Mouse (Mus musculus): ENCODE measurements at regions not wholly inside any gene's neighbourhood (a gene's known extent, or its start where the extent isn't known, plus 50 kb on each side); places are given as distances from the start of the nearest gene placed in this dataset.

GRCm38 (mm10) chr5:111918888-111919287 is 185.2 kb downstream of the Gm26897 start:
- Histone ChIP-seq H3K36me3 (ENCODE audit: control insufficient read depth, insufficient read depth, low read length) (no peaks in the 10 kb centered on the region), H3K27me3 (ENCODE audit: control insufficient read depth, insufficient read depth, low read length) (peaks cover 14% of the 10 kb centered on the region), H3K9ac (ENCODE audit: low read depth, low read length, severe bottlenecking) (no peak overlapping the region), H3K4me3 (replicated peaks; ENCODE audit: low read length) (no peak overlapping the region), H3K4me1 (ENCODE audit: control insufficient read depth, insufficient read depth, low read length) (peaks cover 18% of the 10 kb centered on the region), H3K9me3 (ENCODE audit: control insufficient read depth, low read length) (no peaks in the 10 kb centered on the region), H3K27ac (replicated peaks; ENCODE audit: low read depth, low read length) (no peak overlapping the region), H3K4me2 (replicated peaks; ENCODE audit: low read depth, low read length, severe bottlenecking) (no peak overlapping the region)
- WGBS = 19% methylated on average over 14 of the region's 14 CpGs
- TF ChIP-seq POLR2A (IDR thresholded peaks at IDR 0.05; ENCODE audit: borderline replicate concordance, extremely low read depth, insufficient read depth, insufficient read length) = no peak
- ATAC-seq (ENCODE audit: low FRiP score, low read depth) (no peak), DNase-seq (ENCODE audit: low spot score) (no peak)

DNA sequence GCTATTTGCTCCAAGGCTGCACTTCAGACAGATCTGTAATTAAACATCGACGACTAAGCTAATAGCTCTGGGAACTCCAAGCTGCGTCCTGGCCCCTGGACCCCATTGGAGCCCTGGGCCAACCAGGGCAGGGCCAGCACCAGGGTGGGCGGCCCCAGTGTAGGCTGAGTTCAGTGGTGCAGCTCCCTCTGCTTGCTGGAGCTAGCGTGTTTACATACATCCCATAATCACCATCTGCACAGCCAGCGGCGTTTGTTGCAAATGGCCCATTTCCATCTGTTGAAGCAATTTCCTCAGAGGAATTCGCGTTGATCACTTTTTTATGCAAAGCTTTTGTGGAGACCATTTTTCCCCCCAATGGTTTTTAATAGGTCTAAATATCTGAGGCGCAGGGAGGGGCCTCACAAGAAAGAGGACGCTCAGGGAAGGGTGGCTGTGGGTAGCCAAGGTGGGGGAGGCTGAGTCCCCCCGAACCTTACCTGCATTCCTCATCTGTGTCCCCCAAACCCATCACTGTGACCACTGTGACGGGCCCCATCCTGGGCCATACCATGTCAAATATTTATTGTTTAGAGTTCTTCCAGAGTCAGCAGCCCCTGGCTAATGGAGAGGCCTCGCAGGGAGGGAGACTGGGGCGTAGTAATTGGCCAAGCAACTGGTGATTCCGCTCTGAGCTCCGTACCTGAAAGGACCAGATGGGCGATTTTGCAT is 189.4 kb downstream of the Gm26897 start:
- TF ChIP-seq POLR2A (IDR thresholded peaks at IDR 0.05; ENCODE audit: borderline replicate concordance, extremely low read depth, insufficient read depth, insufficient read length) = no peak
- no peak overlapping the region for H3K9ac ChIP-seq (ENCODE audit: low read depth, low read length, severe bottlenecking)
- no peak overlapping the region for H3K27ac ChIP-seq (replicated peaks; ENCODE audit: low read depth, low read length)
- H3K27me3 ChIP-seq (ENCODE audit: control insufficient read depth, insufficient read depth, low read length) = no peaks in the 10 kb centered on the region
- no peak overlapping the region for H3K4me2 ChIP-seq (replicated peaks; ENCODE audit: low read depth, low read length, severe bottlenecking)
- 27% methylated on average over 18 of the region's 18 CpGs for WGBS
- no peaks in the 10 kb centered on the region for H3K36me3 ChIP-seq (ENCODE audit: control insufficient read depth, insufficient read depth, low read length)
- no peak; the same call in 1 of the 2 replicates for ATAC-seq (ENCODE audit: low FRiP score, low read depth)
- peaks cover 18% of the 10 kb centered on the region for H3K4me1 ChIP-seq (ENCODE audit: control insufficient read depth, insufficient read depth, low read length)
- no peaks in the 10 kb centered on the region for H3K9me3 ChIP-seq (ENCODE audit: control insufficient read depth, low read length)
- H3K4me3 ChIP-seq (replicated peaks; ENCODE audit: low read length) = no peak overlapping the region
- DNase-seq (ENCODE audit: low spot score) = peak; percentile 32

- no peak for TF ChIP-seq POLR2A (IDR thresholded peaks at IDR 0.05; ENCODE audit: borderline replicate concordance, extremely low read depth, insufficient read depth, insufficient read length)
- WGBS = 71% methylated on average over 6 of the region's 6 CpGs
- no peak overlapping the region for H3K9ac ChIP-seq (ENCODE audit: low read depth, low read length, severe bottlenecking)
- H3K27ac ChIP-seq (replicated peaks; ENCODE audit: low read depth, low read length) = no peak overlapping the region
- H3K9me3 ChIP-seq (ENCODE audit: control insufficient read depth, low read length) = no peaks in the 10 kb centered on the region
- no peak overlapping the region for H3K4me3 ChIP-seq (replicated peaks; ENCODE audit: low read length)
- peaks cover 17% of the 10 kb centered on the region for H3K4me1 ChIP-seq (ENCODE audit: control insufficient read depth, insufficient read depth, low read length)
- no peak for DNase-seq (ENCODE audit: low spot score)
- no peak overlapping the region for H3K4me2 ChIP-seq (replicated peaks; ENCODE audit: low read depth, low read length, severe bottlenecking)
- no peaks in the 10 kb centered on the region for H3K27me3 ChIP-seq (ENCODE audit: control insufficient read depth, insufficient read depth, low read length)
- no peak for ATAC-seq (ENCODE audit: low FRiP score, low read depth)
- H3K36me3 ChIP-seq (ENCODE audit: control insufficient read depth, insufficient read depth, low read length) = no peaks in the 10 kb centered on the region
Measured at GRCm38 (mm10) chr5:111925757-111926156, 192.0 kb downstream of the Gm26897 start.

- TF ChIP-seq POLR2A (IDR thresholded peaks at IDR 0.05; ENCODE audit: borderline replicate concordance, extremely low read depth, insufficient read depth, insufficient read length) = no peak
Measured at GRCm38 (mm10) chr5:111929180-111929990, 195.7 kb downstream of the Gm26897 start.

GRCm38 (mm10) chr5:111929991-111930339 is 196.2 kb downstream of the Gm26897 start:
- H3K27me3 ChIP-seq (ENCODE audit: control insufficient read depth, insufficient read depth, low read length) = no peaks in the 10 kb centered on the region
- no peak overlapping the region for H3K4me3 ChIP-seq (replicated peaks; ENCODE audit: low read length)
- peaks cover 6% of the 10 kb centered on the region; the same call in 1 of the 2 replicates for H3K4me1 ChIP-seq (ENCODE audit: control insufficient read depth, insufficient read depth, low read length)
- ATAC-seq (ENCODE audit: low FRiP score, low read depth) (no peak), DNase-seq (ENCODE audit: low spot score) (no peak)
- H3K27ac ChIP-seq (replicated peaks; ENCODE audit: low read depth, low read length) = no peak overlapping the region
- no peaks in the 10 kb centered on the region for H3K36me3 ChIP-seq (ENCODE audit: control insufficient read depth, insufficient read depth, low read length)
- WGBS = 71% methylated on average over 3 of the region's 3 CpGs
- no peak overlapping the region for H3K4me2 ChIP-seq (replicated peaks; ENCODE audit: low read depth, low read length, severe bottlenecking)
- H3K9me3 ChIP-seq (ENCODE audit: control insufficient read depth, low read length) = no peaks in the 10 kb centered on the region
- no peak overlapping the region for H3K9ac ChIP-seq (ENCODE audit: low read depth, low read length, severe bottlenecking)
- no peak for TF ChIP-seq POLR2A (IDR thresholded peaks at IDR 0.05; ENCODE audit: borderline replicate concordance, extremely low read depth, insufficient read depth, insufficient read length)

More at GRCm38 (mm10) chr5:111929180-111929990, 195.7 kb downstream of the Gm26897 start:
- Histone ChIP-seq H3K4me2 (replicated peaks; ENCODE audit: low read depth, low read length, severe bottlenecking) (no peak overlapping the region), H3K4me3 (replicated peaks; ENCODE audit: low read length) (no peak overlapping the region), H3K36me3 (ENCODE audit: control insufficient read depth, insufficient read depth, low read length) (no peaks in the 10 kb centered on the region), H3K27me3 (ENCODE audit: control insufficient read depth, insufficient read depth, low read length) (no peaks in the 10 kb centered on the region), H3K27ac (replicated peaks; ENCODE audit: low read depth, low read length) (no peak overlapping the region), H3K4me1 (ENCODE audit: control insufficient read depth, insufficient read depth, low read length) (peaks cover 6% of the 10 kb centered on the region; the same call in 1 of the 2 replicates), H3K9me3 (ENCODE audit: control insufficient read depth, low read length) (no peaks in the 10 kb centered on the region), H3K9ac (ENCODE audit: low read depth, low read length, severe bottlenecking) (no peak overlapping the region)
- ATAC-seq (ENCODE audit: low FRiP score, low read depth) (no peak), DNase-seq (ENCODE audit: low spot score) (no peak)
- 57% methylated on average over 15 of the region's 15 CpGs for WGBS
